Mouse (Mus musculus): ENCODE measurements around the gene Pitpna. TPM values are rescaled to one million over a fixed set of nuclear protein-coding genes. Genes with fewer than 3 reads are reported as not detected.

Pitpna gene
- total and polyA plus RNA-seq, 3 experiments = 67.8 to 709 (median 194) TPM

- peaks cover 1 to 2% of the 10 kb centered on the region in 2 experiments; a peak in 3 of 4 replicates for H3K4me1 ChIP-seq (ENCODE audit: control insufficient read depth in 1 of 2, insufficient read depth in 2 of 2, low read length in 2 of 2)
- no peak for TF ChIP-seq MAX (IDR thresholded peaks at IDR 0.05; ENCODE audit: low read length)
- no peak for TF ChIP-seq KAT2A (conservative IDR thresholded peaks at IDR 0.05; ENCODE audit: low read depth, low read length)
- TF ChIP-seq ETS1 (IDR thresholded peaks at IDR 0.05; ENCODE audit: low read depth, low read length) = no peak
- no peak for TF ChIP-seq ZC3H11A (IDR thresholded peaks at IDR 0.05; ENCODE audit: low read depth, low read length)
- no peak for TF ChIP-seq USF1 (IDR thresholded peaks at IDR 0.05; ENCODE audit: low read depth, low read length)
Measured at GRCm38 (mm10) chr11:75660081-75660590, 72.2 kb downstream of the Pitpna start.

GRCm38 (mm10) chr11:75660941-75661800 lies 73.3 kb downstream of the Pitpna start:
- no peak for TF ChIP-seq JUND (IDR thresholded peaks at IDR 0.05; ENCODE audit: low read depth, low read length)
- TF ChIP-seq MAFK (IDR thresholded peaks at IDR 0.05; ENCODE audit: borderline replicate concordance, low read depth, low read length) = no peak
- TF ChIP-seq RAD21 (IDR thresholded peaks at IDR 0.05; ENCODE audit: low read depth, low read length) = no peak
- no peak for TF ChIP-seq ETS1 (IDR thresholded peaks at IDR 0.05; ENCODE audit: low read depth, low read length)
- H3K27me3 ChIP-seq (ENCODE audit: control insufficient read depth in 1 of 2, insufficient read depth in 2 of 2, low read length in 2 of 2) = no peaks in the 10 kb centered on the region

More at GRCm38 (mm10) chr11:75660081-75660590, 72.2 kb downstream of the Pitpna start:
- H3K9me3 ChIP-seq (replicated peaks; ENCODE audit: insufficient read depth, low read length) = no peaks in the 10 kb centered on the region
- no peak overlapping the region for H3K27ac ChIP-seq (ENCODE audit: control insufficient read depth, low read depth, low read length)
- no peak overlapping the region for H3K9ac ChIP-seq (ENCODE audit: control insufficient read depth, low read depth, low read length, poor library complexity, severe bottlenecking)
- no peak overlapping the region for H3K4me3 ChIP-seq (ENCODE audit: control insufficient read depth in 1 of 2, insufficient read depth in 1 of 2, low read depth in 2 of 2, low read length in 2 of 2)
- H3K79me2 ChIP-seq (ENCODE audit: control insufficient read depth, insufficient read depth, low read length, poor library complexity) = peaks cover 7% of the 10 kb centered on the region
- DNase-seq (ENCODE audit: low read depth, low spot score) = no peak
- peaks cover 0 to 5% of the 10 kb centered on the region in 2 experiments; a peak in 3 of 4 replicates for H3K36me3 ChIP-seq (ENCODE audit: control insufficient read depth in 1 of 2, insufficient read depth in 2 of 2, low read length in 2 of 2)
- no peaks in the 10 kb centered on the region for H3K27me3 ChIP-seq (ENCODE audit: control insufficient read depth in 1 of 2, insufficient read depth in 2 of 2, low read length in 2 of 2)

GRCm38 (mm10) chr11:75662131-75662530 lies 74.2 kb downstream of the Pitpna start:
- H3K27me3 ChIP-seq (ENCODE audit: control insufficient read depth in 1 of 2, insufficient read depth in 2 of 2, low read length in 2 of 2) = no peaks in the 10 kb centered on the region
- H3K79me2 ChIP-seq (ENCODE audit: control insufficient read depth, insufficient read depth, low read length, poor library complexity) = no peaks in the 10 kb centered on the region
- no peak for DNase-seq (ENCODE audit: low read depth, low spot score)
- no peaks in the 10 kb centered on the region for H3K4me1 ChIP-seq (ENCODE audit: control insufficient read depth in 1 of 2, insufficient read depth in 2 of 2, low read length in 2 of 2)
- no peak overlapping the region for H3K4me3 ChIP-seq (ENCODE audit: control insufficient read depth in 1 of 2, insufficient read depth in 1 of 2, low read depth in 2 of 2, low read length in 2 of 2)
- TF ChIP-seq RAD21 (IDR thresholded peaks at IDR 0.05; ENCODE audit: low read depth, low read length) (no peak), GATA1 (IDR thresholded peaks at IDR 0.05; ENCODE audit: low read depth, low read length) (no peak), SIN3A (IDR thresholded peaks at IDR 0.05; ENCODE audit: low read length) (no peak), USF1 (IDR thresholded peaks at IDR 0.05; ENCODE audit: low read depth, low read length) (no peak), MAZ (IDR thresholded peaks at IDR 0.05; ENCODE audit: low read depth, low read length) (no peak), HCFC1 (IDR thresholded peaks at IDR 0.05; ENCODE audit: low read depth, low read length) (no peak)
- H3K36me3 ChIP-seq (ENCODE audit: control insufficient read depth in 1 of 2, insufficient read depth in 2 of 2, low read length in 2 of 2) = peaks cover 0 to 8% of the 10 kb centered on the region in 2 experiments; a peak in 2 of 4 replicates
- no peaks in the 10 kb centered on the region for H3K9me3 ChIP-seq (replicated peaks; ENCODE audit: insufficient read depth, low read length)
- no peak overlapping the region for H3K9ac ChIP-seq (ENCODE audit: control insufficient read depth, low read depth, low read length, poor library complexity, severe bottlenecking)
- no peak overlapping the region for H3K27ac ChIP-seq (ENCODE audit: control insufficient read depth, low read depth, low read length)

More at GRCm38 (mm10) chr11:75660941-75661800, 73.3 kb downstream of the Pitpna start:
- H3K9ac ChIP-seq (ENCODE audit: control insufficient read depth, low read depth, low read length, poor library complexity, severe bottlenecking) = no peak overlapping the region
- no peak overlapping the region for H3K4me3 ChIP-seq (ENCODE audit: control insufficient read depth in 1 of 2, insufficient read depth in 1 of 2, low read depth in 2 of 2, low read length in 2 of 2)
- peaks cover 3% of the 10 kb centered on the region for H3K79me2 ChIP-seq (ENCODE audit: control insufficient read depth, insufficient read depth, low read length, poor library complexity)
- no peak for DNase-seq (ENCODE audit: low read depth, low spot score)
- no peak overlapping the region for H3K27ac ChIP-seq (ENCODE audit: control insufficient read depth, low read depth, low read length)
- H3K36me3 ChIP-seq (ENCODE audit: control insufficient read depth in 1 of 2, insufficient read depth in 2 of 2, low read length in 2 of 2) = peaks cover 0 to 8% of the 10 kb centered on the region in 2 experiments; a peak in 2 of 4 replicates
- no peaks in the 10 kb centered on the region for H3K9me3 ChIP-seq (replicated peaks; ENCODE audit: insufficient read depth, low read length)
- no peaks in the 10 kb centered on the region for H3K4me1 ChIP-seq (ENCODE audit: control insufficient read depth in 1 of 2, insufficient read depth in 2 of 2, low read length in 2 of 2)

Data from MEL (cell line).